Mouse (Mus musculus): ENCODE measurements around the gene Chad.

DNA sequence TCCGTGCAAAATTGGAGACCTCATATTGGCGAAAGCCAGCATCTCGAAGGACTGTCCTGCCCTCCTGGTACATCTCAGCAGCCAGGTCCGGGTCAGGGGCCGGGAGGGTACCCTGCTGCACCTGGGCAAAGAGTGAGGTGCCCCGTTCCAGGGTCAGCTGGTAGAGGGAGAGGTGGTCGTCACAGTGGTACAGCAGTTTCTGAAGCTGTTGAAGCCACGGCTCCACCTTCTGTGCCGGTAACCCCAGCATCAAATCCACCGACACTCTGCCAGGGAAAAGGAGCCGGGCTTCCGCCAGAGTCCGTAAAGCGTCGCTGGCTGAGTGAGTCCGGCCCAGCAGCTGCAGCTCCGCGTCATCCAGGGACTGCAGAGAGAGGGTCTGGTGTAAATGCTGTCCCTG is 20.4 kb upstream of the Chad start:
- no peak for TF ChIP-seq CTCF (IDR thresholded peaks at IDR 0.05; ENCODE audit: borderline replicate concordance, control insufficient read depth, extremely low read depth, insufficient read depth, low read length, poor library complexity)
- TF ChIP-seq POLR2A (IDR thresholded peaks at IDR 0.05; ENCODE audit: control insufficient read depth, extremely low read depth, insufficient read depth, low read length, poor library complexity): no peak

All from thymus, adult 2 months (tissue).